Mouse (Mus musculus): Measurements from ENCODE around the gene Slc25a45.

GRCm38 (mm10) chr19:5838892-5839165 is 38.8 kb upstream of the Slc25a45 start:
- TF ChIP-seq CTCF (IDR thresholded peaks at IDR 0.05; ENCODE audit: control insufficient read depth, insufficient read depth, insufficient replicate concordance, low read depth, low read length): no peak
- no peak for TF ChIP-seq POLR2A (IDR thresholded peaks at IDR 0.05; ENCODE audit: control insufficient read depth, low read depth, low read length)
